Mouse (Mus musculus) myocyte (in vitro differentiated cells): Measurements from ENCODE around the gene 2310057M21Rik. TPM values are rescaled to one million over a fixed set of nuclear protein-coding genes. Genes with fewer than 3 reads are reported as not detected.
"Not testable (repeated sequence)": the region's sequence is repeated elsewhere in the genome, so short reads cannot be mapped to it uniquely, and the experiment has no call there.

Experiments used
- H3K27me3 ChIP-seq: one replicate; pipeline ENCODE4 v1.6.1; 2011; ENCODE audit not compliant: control insufficient read depth, insufficient read depth, insufficient read length
- H3K36me3 ChIP-seq: one replicate; pipeline ENCODE4 v1.6.1; 2011; ENCODE audit not compliant: control insufficient read depth, insufficient read depth
- H3K4me2 ChIP-seq: one replicate; pipeline ENCODE4 v1.6.1; 2011; ENCODE audit warnings: low read depth, control low read depth
- H3K4me3 ChIP-seq: one replicate; pipeline ENCODE4 v1.5.1; 2011; ENCODE audit warnings: mild to moderate bottlenecking, control low read depth, moderate library complexity
- H3K79me2 ChIP-seq: one replicate; pipeline ENCODE4 v1.6.1; 2011; ENCODE audit not compliant: control insufficient read depth, insufficient read depth
- H3ac ChIP-seq: one replicate; pipeline ENCODE4 v1.6.1; 2011; ENCODE audit not compliant: control insufficient read depth, insufficient read length
- CEBPB ChIP-seq: IDR thresholded peaks from 2 replicates; pipeline ENCODE4 v1.6.1; 2011; ENCODE audit warnings: mild to moderate bottlenecking, moderate library complexity; ENCODE audit not compliant: poor library complexity, insufficient read depth, severe bottlenecking
- E2F4 ChIP-seq: IDR thresholded peaks from one replicate; pipeline ENCODE4 v1.6.1; 2011; ENCODE audit warnings: mild to moderate bottlenecking, control low read depth, moderate library complexity; ENCODE audit not compliant: insufficient read depth
- MAX ChIP-seq: IDR thresholded peaks from one replicate; pipeline ENCODE4 v1.6.1; 2011; ENCODE audit warnings: low read depth, mild to moderate bottlenecking, control low read depth
- MYOD1 ChIP-seq, 3 experiments: IDR thresholded peaks; one replicate each; pipeline ENCODE4 v1.6.1; 2011; ENCODE audit warnings: control low read depth in 2 of 3, low read depth in 2 of 3, mild to moderate bottlenecking in 2 of 3, moderate library complexity in 1 of 3; ENCODE audit not compliant: insufficient read length in 2 of 3, control insufficient read depth in 1 of 3
- MYOG ChIP-seq, 3 experiments: IDR thresholded peaks; one replicate each; pipeline ENCODE4 v1.6.1; 2011; ENCODE audit warnings: control low read depth in 2 of 3, low read depth in 2 of 3, mild to moderate bottlenecking in 2 of 3; ENCODE audit not compliant: insufficient read length in 2 of 3, control insufficient read depth in 1 of 3, insufficient read depth in 1 of 3
- POLR2A ChIP-seq: IDR thresholded peaks from one replicate; pipeline ENCODE4 v1.6.1; 2011; ENCODE audit warnings: low read depth, mild to moderate bottlenecking, control low read depth, moderate library complexity; ENCODE audit not compliant: insufficient read length
- POLR2AphosphoS2 ChIP-seq: IDR thresholded peaks from one replicate; pipeline ENCODE4 v1.6.1; 2011; ENCODE audit warnings: low read depth, control low read depth; ENCODE audit not compliant: insufficient read length
- REST ChIP-seq: IDR thresholded peaks from one replicate; pipeline ENCODE4 v1.6.1; 2011; ENCODE audit warnings: mild to moderate bottlenecking, control low read depth, moderate library complexity; ENCODE audit not compliant: insufficient read depth, insufficient read length
- SRF ChIP-seq: IDR thresholded peaks from one replicate; pipeline ENCODE4 v1.6.1; 2011; ENCODE audit warnings: low read depth; ENCODE audit not compliant: control insufficient read depth, insufficient read length
- TCF12 ChIP-seq: IDR thresholded peaks from one replicate; pipeline ENCODE4 v1.6.1; 2011; ENCODE audit warnings: mild to moderate bottlenecking, control low read depth; ENCODE audit not compliant: poor library complexity, insufficient read depth, severe bottlenecking
- TCF3 ChIP-seq: IDR thresholded peaks from one replicate; pipeline ENCODE4 v1.6.1; 2011; ENCODE audit warnings: low read depth, control low read depth; ENCODE audit not compliant: insufficient read length
- USF1 ChIP-seq: IDR thresholded peaks from one replicate; pipeline ENCODE4 v1.6.1; 2011; ENCODE audit warnings: low read depth, mild to moderate bottlenecking, control low read depth, moderate library complexity
- polyA plus RNA-seq: library from polyadenylated mRNA; unstranded; fragments of >200 nt; fragmentation: generic; extraction: Trizol; gene quantifications from one replicate; pipeline ENCODE4 v1.2.1, GENCODE M21; 2012; ENCODE audit warnings: missing spikeins

2310057M21Rik gene
- polyA plus RNA-seq, 1 experiment, result 9.7 TPM

DNA sequence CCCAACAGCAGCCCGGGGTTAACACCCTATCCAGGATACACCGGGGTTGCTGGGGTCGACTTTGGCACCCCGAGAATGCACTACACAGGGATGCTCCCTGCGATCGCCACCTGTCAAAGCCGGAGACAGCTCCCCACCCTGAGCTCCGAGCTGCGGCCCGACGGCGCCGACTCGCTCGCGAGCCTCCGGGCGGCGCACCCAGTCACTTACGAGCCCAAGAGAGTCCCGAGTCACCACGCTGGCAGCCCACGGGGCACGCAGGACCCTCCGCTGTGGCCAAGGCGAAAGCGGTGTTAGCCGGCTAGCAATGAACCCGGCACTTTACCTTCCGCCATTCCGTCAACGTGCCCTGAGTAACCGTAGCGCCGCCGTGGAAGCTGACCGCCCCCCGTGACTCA is 47.4 kb upstream of the 2310057M21Rik start:
- TF ChIP-seq TCF3 (no peak), MYOG (IDR thresholded peaks at IDR 0.05; ENCODE audit: control insufficient read depth in 1 of 3, insufficient read depth in 1 of 3, insufficient read length in 2 of 3, low read depth in 2 of 3) (no peak), CEBPB (no peak), POLR2AphosphoS2 (no peak), REST (no peak), E2F4 (no peak), TCF12 (no peak), USF1 (no peak), POLR2A (no peak), MYOD1 (IDR thresholded peaks at IDR 0.05; ENCODE audit: control insufficient read depth in 1 of 3, insufficient read length in 2 of 3, low read depth in 2 of 3) (no peak), SRF (no peak), MAX (no peak)
- peak overlapping the region; percentile 92 for H3ac ChIP-seq
- no peaks in the 10 kb centered on the region for H3K36me3 ChIP-seq
- H3K27me3 ChIP-seq, result no peaks in the 10 kb centered on the region
- H3K4me3 ChIP-seq, result peak overlapping the region; percentile 94
- H3K79me2 ChIP-seq, result peaks cover 40% of the 10 kb centered on the region
- H3K4me2 ChIP-seq, result peak overlapping the region; percentile 79

DNA sequence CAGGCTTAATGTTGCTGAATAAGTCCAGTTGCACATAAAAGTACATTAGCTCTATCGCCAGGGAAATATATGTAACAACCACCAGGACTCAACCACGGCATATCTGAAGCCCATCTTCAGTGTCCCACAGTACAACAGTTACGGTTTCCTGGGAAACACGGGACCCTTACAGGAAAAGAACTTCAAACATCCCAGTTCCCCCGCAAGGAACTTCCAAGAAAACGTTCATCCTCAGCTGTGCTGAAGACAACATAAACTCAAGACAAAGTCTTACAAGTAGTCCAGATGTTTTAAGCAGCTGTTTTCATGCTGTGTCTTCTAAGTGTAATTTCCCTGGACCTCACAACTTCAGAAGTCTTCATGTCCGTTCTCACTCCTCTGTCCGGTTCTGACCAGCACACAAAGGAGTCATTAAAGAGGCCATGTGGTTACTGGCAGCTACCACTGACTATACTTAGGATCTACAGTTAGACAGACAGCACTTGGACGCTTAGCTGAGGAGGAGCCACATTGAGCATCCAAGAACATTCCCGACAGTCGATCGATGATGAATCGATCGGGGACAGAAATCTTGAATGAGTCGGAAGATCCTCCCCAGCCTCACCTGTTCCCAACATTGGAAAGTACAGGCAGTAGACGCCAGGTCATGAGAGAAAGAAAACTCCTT is 46.9 kb upstream of the 2310057M21Rik start:
- H3ac ChIP-seq, result peak overlapping the region; percentile 92
- H3K4me3 ChIP-seq, result peak overlapping the region; percentile 94
- H3K4me2 ChIP-seq, result peak overlapping the region; percentile 79
- H3K79me2 ChIP-seq, result peaks cover 42% of the 10 kb centered on the region
- no peaks in the 10 kb centered on the region for H3K36me3 ChIP-seq
- TF ChIP-seq TCF12 (no peak), SRF (no peak), MAX (no peak), E2F4 (no peak), MYOG (IDR thresholded peaks at IDR 0.05; ENCODE audit: control insufficient read depth in 1 of 3, insufficient read depth in 1 of 3, insufficient read length in 2 of 3, low read depth in 2 of 3) (no peak), TCF3 (no peak), POLR2AphosphoS2 (no peak), POLR2A (no peak), CEBPB (no peak), REST (no peak), MYOD1 (IDR thresholded peaks at IDR 0.05; ENCODE audit: control insufficient read depth in 1 of 3, insufficient read length in 2 of 3, low read depth in 2 of 3) (no peak), USF1 (no peak)
- no peaks in the 10 kb centered on the region for H3K27me3 ChIP-seq

DNA sequence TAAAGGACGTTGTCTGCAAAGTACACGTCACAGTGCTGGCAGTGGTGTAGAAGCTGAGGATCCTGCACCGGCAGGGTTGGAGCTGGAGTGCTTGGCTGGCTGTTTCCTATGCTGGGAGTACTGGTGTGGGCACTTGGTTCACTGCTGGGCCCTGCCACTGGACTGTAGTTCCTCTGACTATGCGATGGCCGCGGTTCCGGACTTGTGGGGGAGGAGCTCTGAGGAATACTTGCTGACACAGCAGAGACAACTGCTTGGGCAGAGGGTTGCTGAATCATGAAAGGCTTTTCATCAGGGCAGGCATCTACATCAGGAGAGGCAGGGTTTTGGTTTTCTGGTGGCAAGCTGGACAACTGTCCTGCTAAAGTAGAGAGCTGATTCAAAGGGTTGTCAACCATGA is 29.2 kb upstream of the 2310057M21Rik start:
- not testable (repeated sequence) for H3K79me2 ChIP-seq, H3ac ChIP-seq, H3K4me2 ChIP-seq, H3K4me3 ChIP-seq, H3K27me3 ChIP-seq
- H3K36me3 ChIP-seq, result peaks cover 18% of the 10 kb centered on the region

DNA sequence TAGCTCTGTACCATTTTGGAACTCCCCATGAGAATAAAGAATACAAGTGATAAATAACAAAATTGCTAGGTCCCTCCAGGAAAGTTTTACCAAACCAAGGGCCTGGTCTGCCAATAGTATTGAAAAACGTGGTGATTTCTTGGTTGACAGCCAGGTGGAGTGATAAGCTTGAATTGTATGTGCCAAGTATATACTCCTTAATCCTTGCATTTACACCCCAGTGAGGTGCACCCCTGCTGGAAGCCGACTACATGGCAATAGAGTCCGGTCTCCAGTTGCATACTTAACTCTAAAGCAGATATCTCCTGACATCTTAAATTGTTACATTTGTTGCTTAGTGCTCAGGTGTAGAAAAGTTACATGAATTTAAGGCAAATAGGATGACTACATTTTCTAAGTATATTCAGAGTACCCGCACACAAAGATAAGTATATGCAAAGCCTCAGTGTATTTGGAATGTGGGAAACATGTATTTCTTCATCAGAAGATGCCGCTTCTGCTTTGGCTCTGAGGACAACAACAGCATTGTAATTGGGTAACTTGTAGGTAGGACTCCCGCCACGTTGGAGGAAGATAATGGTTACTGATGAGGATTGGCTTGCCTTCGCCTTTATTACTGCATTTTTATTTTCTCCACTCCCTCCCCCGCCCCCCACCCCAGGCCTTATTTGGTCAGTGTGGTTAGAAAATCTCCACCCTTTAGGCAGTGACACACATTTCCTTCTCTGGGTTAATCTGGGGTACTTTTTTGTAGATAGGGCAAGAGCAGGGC is 9.5 kb upstream of the 2310057M21Rik start:
- Histone ChIP-seq H3K27me3 (no peaks in the 10 kb centered on the region), H3ac (peak overlapping the region; percentile 85), H3K4me3 (peak overlapping the region; percentile 37), H3K36me3 (no peaks in the 10 kb centered on the region), H3K4me2 (peak overlapping the region; percentile 89), H3K79me2 (peaks cover 6% of the 10 kb centered on the region)
- no peak for TF ChIP-seq TCF12
- TF ChIP-seq MAX, result no peak
- no peak for TF ChIP-seq MYOD1 (IDR thresholded peaks at IDR 0.05; ENCODE audit: control insufficient read depth in 1 of 3, insufficient read length in 2 of 3, low read depth in 2 of 3)
- no peak for TF ChIP-seq CEBPB
- TF ChIP-seq MYOG (IDR thresholded peaks at IDR 0.05; ENCODE audit: control insufficient read depth in 1 of 3, insufficient read depth in 1 of 3, insufficient read length in 2 of 3, low read depth in 2 of 3), result no peak
- no peak for TF ChIP-seq REST
- no peak for TF ChIP-seq USF1
- TF ChIP-seq POLR2AphosphoS2, result no peak
- no peak for TF ChIP-seq E2F4
- no peak for TF ChIP-seq POLR2A
- no peak for TF ChIP-seq TCF3
- no peak for TF ChIP-seq SRF

DNA sequence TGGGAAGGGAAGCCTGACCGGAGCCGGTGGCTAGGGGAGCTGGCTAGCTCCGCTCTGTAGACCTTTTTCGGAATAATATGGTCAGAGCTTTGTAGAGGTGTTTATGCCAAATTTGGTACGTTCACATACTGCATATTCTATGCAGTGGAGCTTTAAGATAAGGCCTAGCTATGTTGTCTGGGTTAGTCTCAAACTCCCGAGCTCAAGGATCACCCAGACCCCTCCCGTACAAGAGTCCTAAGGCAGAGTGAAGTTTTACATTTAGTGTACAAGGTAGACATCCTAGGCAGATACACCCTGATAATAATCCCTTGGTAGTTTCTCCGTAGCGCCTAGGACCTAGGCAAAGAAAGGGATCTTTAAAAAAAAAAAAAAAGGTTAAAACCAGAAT is 8.9 kb upstream of the 2310057M21Rik start:
- Histone ChIP-seq H3K27me3 (no peaks in the 10 kb centered on the region), H3K4me3 (peak overlapping the region; percentile 37), H3K79me2 (peaks cover 6% of the 10 kb centered on the region), H3K4me2 (peak overlapping the region; percentile 89), H3K36me3 (no peaks in the 10 kb centered on the region), H3ac (peak overlapping the region; percentile 85)
- TF ChIP-seq TCF12 (no peak), MAX (no peak), TCF3 (no peak), MYOD1 (IDR thresholded peaks at IDR 0.05; ENCODE audit: control insufficient read depth in 1 of 3, insufficient read length in 2 of 3, low read depth in 2 of 3) (no peak), MYOG (IDR thresholded peaks at IDR 0.05; ENCODE audit: control insufficient read depth in 1 of 3, insufficient read depth in 1 of 3, insufficient read length in 2 of 3, low read depth in 2 of 3) (no peak), REST (no peak), CEBPB (no peak), SRF (no peak), POLR2AphosphoS2 (no peak)
